In genomic region chr13:53462649-53462970, GRCm38 (mm10) we compare ENCODE assay signal across 9 mouse cellular contexts. TPM values are rescaled to one million over a fixed set of nuclear protein-coding genes. Genes with fewer than 3 reads are reported as not detected.
DNase-seq lines count a peak whose midpoint lies in the region; ATAC-seq lines count a peak whose summit lies in the region.
"Had no signal": no experiment of that assay in that cellular context is flagged by ENCODE, and none has a peak within 500 bp of the region (broad histone marks: within the 10 kb centered on the region; RNA-seq: fewer than 3 reads in every experiment).

No protein-coding gene starts in this region.

- no peak overlapping the region for H3K9ac ChIP-seq in kidney, embryonic 15.5 days
- peak overlapping the region; percentile 61 for H3K9ac ChIP-seq in embryonic facial prominence, embryonic 14.5 days (ENCODE audit: low read depth, low read length)
- H3K9ac ChIP-seq in intestine, embryonic 15.5 days = no peak overlapping the region
- peak overlapping the region; percentile 47 for H3K9ac ChIP-seq in neural tube, embryonic 12.5 days

- H3K4me1 ChIP-seq in kidney, embryonic 15.5 days = peaks cover 32% of the 10 kb centered on the region
- H3K4me1 ChIP-seq in embryonic facial prominence, embryonic 14.5 days (ENCODE audit: control insufficient read depth, insufficient read depth, low read length) = peaks cover 10% of the 10 kb centered on the region
- peaks cover 8% of the 10 kb centered on the region; the same call in 1 of the 2 replicates for H3K4me1 ChIP-seq in intestine, embryonic 15.5 days (replicated peaks)
- peaks cover 49% of the 10 kb centered on the region for H3K4me1 ChIP-seq in neural tube, embryonic 12.5 days

- no peaks in the 10 kb centered on the region for H3K36me3 ChIP-seq in kidney, embryonic 15.5 days
- H3K36me3 ChIP-seq in embryonic facial prominence, embryonic 14.5 days (ENCODE audit: control insufficient read depth, insufficient read depth, low read length) = no peaks in the 10 kb centered on the region
- H3K36me3 ChIP-seq in intestine, embryonic 15.5 days = no peaks in the 10 kb centered on the region
- H3K36me3 ChIP-seq in neural tube, embryonic 12.5 days = no peaks in the 10 kb centered on the region

- H3K4me3 ChIP-seq in kidney, embryonic 15.5 days (replicated peaks) = peak overlapping the region; percentile 28
- peak overlapping the region; percentile 46 for H3K4me3 ChIP-seq in embryonic facial prominence, embryonic 14.5 days (ENCODE audit: low read depth, low read length)
- peak overlapping the region; percentile 26 for H3K4me3 ChIP-seq in intestine, embryonic 15.5 days (replicated peaks)
- H3K4me3 ChIP-seq in neural tube, embryonic 12.5 days = peak overlapping the region; percentile 37

- under 1% methylated on average over 15 of the region's 15 CpGs for WGBS in kidney, embryonic 15.5 days
- WGBS in embryonic facial prominence, embryonic 14.5 days = 1% methylated on average over 15 of the region's 15 CpGs
- 2% methylated on average over 15 of the region's 15 CpGs for WGBS in intestine, embryonic 15.5 days
- 1% methylated on average over 15 of the region's 15 CpGs for WGBS in neural tube, embryonic 12.5 days

- DNase-seq in kidney, adult 8-10 months = no peak
- no peak for DNase-seq in embryonic facial prominence, embryonic 14.5 days (ENCODE audit: low spot score)
- no peak for DNase-seq in spleen, adult 18-20 months
- no peak for DNase-seq in left cerebral cortex, postnatal 36 days (ENCODE audit: low spot score in 2 of 2)
- DNase-seq in gastrocnemius, postnatal 14 days = no peak

- peak overlapping the region; percentile 51 for H3K4me2 ChIP-seq in kidney, embryonic 15.5 days
- peak overlapping the region; percentile 79 for H3K4me2 ChIP-seq in embryonic facial prominence, embryonic 14.5 days (ENCODE audit: low read depth, low read length)
- H3K4me2 ChIP-seq in intestine, embryonic 15.5 days (replicated peaks) = peak overlapping the region; percentile 58
- peak overlapping the region; percentile 77 for H3K4me2 ChIP-seq in neural tube, embryonic 12.5 days (replicated peaks)

- peaks cover 98% of the 10 kb centered on the region for H3K27me3 ChIP-seq in kidney, embryonic 15.5 days
- peaks cover 69% of the 10 kb centered on the region for H3K27me3 ChIP-seq in embryonic facial prominence, embryonic 14.5 days (replicated peaks; ENCODE audit: control insufficient read depth, insufficient read depth, low read length)
- peaks cover 60% of the 10 kb centered on the region for H3K27me3 ChIP-seq in intestine, embryonic 15.5 days (replicated peaks)
- H3K27me3 ChIP-seq in neural tube, embryonic 12.5 days (replicated peaks) = peaks cover 52% of the 10 kb centered on the region

- no peak overlapping the region for H3K27ac ChIP-seq in kidney, embryonic 15.5 days
- H3K27ac ChIP-seq in embryonic facial prominence, embryonic 14.5 days (replicated peaks; ENCODE audit: low read depth, low read length) = peak overlapping the region; percentile 57
- no peak overlapping the region for H3K27ac ChIP-seq in intestine, embryonic 15.5 days
- H3K27ac ChIP-seq in neural tube, embryonic 12.5 days = no peak overlapping the region

- H3K9me3 ChIP-seq in kidney, embryonic 15.5 days (replicated peaks) = no peaks in the 10 kb centered on the region
- H3K9me3 ChIP-seq in embryonic facial prominence, embryonic 14.5 days (ENCODE audit: control insufficient read depth, low read length) = no peaks in the 10 kb centered on the region
- H3K9me3 ChIP-seq in intestine, embryonic 15.5 days = no peaks in the 10 kb centered on the region; the same call in 1 of the 2 replicates
- H3K9me3 ChIP-seq in neural tube, embryonic 12.5 days = no peaks in the 10 kb centered on the region

- intact Hi-C loops in left cerebral cortex, postnatal 36 days (cut with DNase I) = loop anchor here (1.0 to 5.0 kb wide), 2 partner anchors 226 to 300 kb away; no protein-coding TSS in a partner anchor
- intact Hi-C loops in gastrocnemius, postnatal 14 days (cut with DNase I; ENCODE audit: low total_unique reads) = no loop called here

- ATAC-seq in kidney, embryonic 15.5 days (replicated peaks; ENCODE audit: low FRiP score) = 0 out of 2 replicates have a peak, but pooled peaks have one; percentile 40
- ATAC-seq in embryonic facial prominence, embryonic 14.5 days (ENCODE audit: low read depth) = peak; percentile 27; the same call in 1 of the 2 replicates
- no peak for ATAC-seq in intestine, embryonic 15.5 days
- no peak for ATAC-seq in neural tube, embryonic 12.5 days (ENCODE audit: low FRiP score, low read depth)

RNA-seq across cellular contexts. Expression of gene Msx2, which starts 10.3 kb away (rescaled TPM):
- polyA plus RNA-seq in kidney, embryonic 15.5 days (2015; fragmentation: Nextera tagmentation; extraction: Ambion mirVana) = 0.99 and 1.5 TPM in 2 replicates
- 11.5 and 11.6 TPM in 2 replicates for polyA plus RNA-seq in embryonic facial prominence, embryonic 14.5 days (2014; fragmentation: Nextera tagmentation; extraction: Ambion mirVana)
- 0.21 and 0.33 TPM in 2 replicates for polyA plus RNA-seq in intestine, embryonic 15.5 days (2015; fragmentation: Nextera tagmentation; extraction: Ambion mirVana)
- 11.3 and 15.0 TPM in 2 replicates for polyA plus RNA-seq in neural tube, embryonic 12.5 days (2016; fragmentation: Nextera tagmentation; extraction: Ambion mirVana)
- under 1 TPM; 0.36 to 0.49 TPM for total RNA-seq in left cerebral cortex, postnatal 36 days (2021)
- under 1 TPM in 1 of 2 experiments, not detected in 1; 0.18 TPM for total RNA-seq in gastrocnemius, postnatal 14 days (2021)
- total RNA-seq: monocyte, adult 5-6 weeks had no signal

Comparison
In these comparisons a context has a peak if more than half of its experiments do, and no peak if none do; other contexts are left out.
1. ATAC-seq: peak in kidney, embryonic 15.5 days (single experiment) and embryonic facial prominence, embryonic 14.5 days (single experiment); none in intestine, embryonic 15.5 days (single experiment) and neural tube, embryonic 12.5 days (single experiment).
2. H3K9ac ChIP-seq: peak in embryonic facial prominence, embryonic 14.5 days (single experiment) and neural tube, embryonic 12.5 days (single experiment); none in kidney, embryonic 15.5 days (single experiment) and intestine, embryonic 15.5 days (single experiment).
3. Peak in every context shown above with its lines, with median percentiles within 50 percentile points of each other: H3K4me2 ChIP-seq and H3K4me3 ChIP-seq.